Mouse (Mus musculus) c-Kit-negative CD71-positive TER-119-positive erythroid progenitor cells, embryonic 14.5 days (primary cell): Measurements from ENCODE around the gene Serpinb2.
A peak's percentile ranks its signal among the peaks of the same experiment; 100 is the strongest.

Experiments used
- DNase-seq: peaks from one replicate; pipeline ENCODE4 v3.0.0-alpha.2; 2013; ENCODE audit warnings: low read depth, low spot score

Gene Serpinb2

DNA sequence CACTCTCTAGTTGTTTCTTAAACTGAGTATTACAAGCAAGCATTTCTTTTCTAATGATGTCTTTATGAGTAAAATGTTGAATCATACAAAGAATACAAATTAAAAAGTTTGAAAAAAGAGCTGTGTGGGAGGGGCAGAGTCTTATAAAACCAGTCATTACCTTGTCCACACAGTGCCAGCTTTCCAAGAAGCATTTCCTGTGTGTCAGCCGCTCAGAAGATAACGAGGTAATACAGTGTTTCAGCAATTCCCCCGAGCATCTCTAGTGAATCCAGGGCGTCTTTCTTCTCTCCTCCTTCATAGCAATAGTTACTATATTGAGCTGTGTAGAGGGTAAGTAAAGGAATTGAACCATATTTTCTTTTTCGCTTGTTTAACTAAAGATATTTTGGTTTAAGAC, at the start of gene Serpinb2:
Gene Serpinb2 (plus strand): TSS at position 172 of the 400 bp plus-strand sequence.
- no peak for DNase-seq

DNA sequence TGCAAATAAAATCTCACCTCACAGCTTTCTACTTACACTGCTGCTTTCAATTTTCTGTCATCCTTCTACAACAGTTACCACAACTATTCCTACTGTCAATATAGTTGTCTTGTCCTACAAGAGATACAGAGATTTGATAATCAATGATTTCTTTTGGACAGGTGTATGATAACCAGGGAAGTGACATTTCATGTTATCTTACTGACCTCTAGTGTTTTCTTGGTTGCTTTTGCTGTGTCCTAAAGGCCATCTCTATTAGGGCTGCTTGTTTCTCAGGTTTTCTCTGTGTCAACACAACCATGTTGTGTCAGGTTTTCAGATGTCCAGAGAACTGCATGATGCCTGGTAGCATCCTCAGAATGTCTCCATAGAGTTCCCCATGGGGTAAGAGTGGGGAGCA, 31.3 kb upstream of the Serpinb2 start:
- DNase-seq, result no peak

DNA sequence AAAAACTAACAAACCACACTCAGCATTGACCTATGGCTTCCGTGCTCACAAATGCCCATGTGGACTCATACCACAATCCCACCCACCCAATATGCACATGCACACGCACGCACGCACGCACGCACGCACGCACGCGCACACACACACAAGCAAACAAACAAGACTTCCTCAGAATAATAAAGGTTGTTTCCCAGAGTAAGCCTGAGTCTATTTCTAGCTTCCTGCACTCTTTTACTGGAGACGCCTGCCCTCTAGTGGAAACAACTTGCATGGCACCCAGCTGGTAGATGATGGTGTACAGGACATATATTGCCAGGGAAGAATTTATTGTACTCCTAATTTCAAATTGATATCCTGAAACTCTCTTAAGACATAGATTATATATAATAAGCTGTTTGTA, 29.8 kb upstream of the Serpinb2 start:
- DNase-seq, result peak; percentile 11

DNA sequence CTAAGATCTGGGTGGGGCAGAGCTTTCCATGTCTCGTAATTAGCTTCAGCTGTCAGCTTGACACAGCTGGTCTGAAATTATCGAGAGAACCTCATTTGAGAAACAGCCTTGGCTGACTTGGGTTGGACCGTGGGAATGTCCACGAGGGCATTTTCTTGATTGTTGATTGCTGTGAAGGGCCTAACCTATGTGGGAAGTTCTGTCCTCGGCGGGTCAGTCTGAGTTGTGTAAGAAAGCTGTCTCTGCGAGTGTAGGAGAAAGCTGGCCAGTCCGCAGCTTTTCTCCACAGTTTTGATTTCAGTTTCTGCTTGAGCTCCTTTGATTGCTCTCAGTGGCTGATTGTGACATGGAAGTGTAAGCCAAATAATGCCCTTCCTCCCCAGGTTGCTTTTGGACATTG, 21.6 kb upstream of the Serpinb2 start:
- DNase-seq, result no peak

DNA sequence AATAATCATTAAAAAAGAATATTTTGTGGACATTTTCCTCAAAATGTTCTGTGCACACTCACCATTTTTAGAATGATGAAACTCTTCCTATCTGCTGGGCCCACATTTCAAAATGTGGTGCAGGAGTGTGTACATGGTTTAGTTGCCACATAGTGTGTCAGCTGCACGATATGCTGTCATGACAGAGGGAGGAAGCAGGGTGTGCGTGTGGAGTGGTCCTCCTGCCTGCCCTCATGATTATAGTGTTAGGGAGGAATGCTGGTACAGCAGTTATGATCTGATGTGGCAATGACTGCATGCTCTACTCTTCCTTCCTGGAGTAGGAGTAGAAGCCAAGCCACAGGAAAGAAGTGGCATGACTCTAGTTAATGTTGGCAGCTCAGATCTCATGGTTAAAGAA, 14.4 kb upstream of the Serpinb2 start:
- DNase-seq, result no peak

DNA sequence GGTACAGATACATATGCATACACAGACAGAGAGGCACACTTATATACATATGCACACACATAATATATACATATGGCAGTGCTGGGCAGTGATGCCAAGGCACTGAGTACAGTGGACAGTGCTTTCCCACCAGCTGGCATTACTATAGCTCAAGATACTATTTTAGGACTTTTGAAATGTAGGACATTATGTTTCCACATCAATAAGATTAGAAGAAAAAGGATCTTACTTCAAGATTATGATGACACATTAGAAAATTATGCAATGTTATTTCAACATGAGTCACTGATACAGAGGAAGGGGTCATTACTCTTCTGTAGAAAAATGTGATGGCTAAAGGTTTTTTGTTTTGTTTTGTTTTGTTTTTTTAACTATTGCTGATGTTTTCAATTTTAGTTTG, 9.2 kb upstream of the Serpinb2 start:
- no peak for DNase-seq

DNA sequence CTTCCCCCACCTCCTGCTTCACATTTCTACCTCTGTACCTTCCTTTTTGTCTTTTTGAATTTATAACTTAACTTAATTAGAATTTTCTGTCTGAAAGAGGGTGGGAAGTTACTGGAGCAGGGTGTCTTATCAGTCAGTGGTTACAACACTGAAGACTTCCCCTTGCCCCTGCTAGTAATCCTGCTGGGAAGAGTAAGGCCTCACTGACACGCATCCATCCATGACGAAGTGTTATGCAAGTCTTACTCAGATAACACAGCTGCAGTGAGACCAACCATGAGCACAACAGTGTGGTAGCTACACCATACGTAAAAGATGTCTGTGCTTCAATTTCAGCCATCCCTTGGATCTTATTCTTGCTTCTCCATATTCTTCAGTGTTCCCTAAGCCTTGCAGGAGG, 7.9 kb upstream of the Serpinb2 start:
- no peak for DNase-seq

DNA sequence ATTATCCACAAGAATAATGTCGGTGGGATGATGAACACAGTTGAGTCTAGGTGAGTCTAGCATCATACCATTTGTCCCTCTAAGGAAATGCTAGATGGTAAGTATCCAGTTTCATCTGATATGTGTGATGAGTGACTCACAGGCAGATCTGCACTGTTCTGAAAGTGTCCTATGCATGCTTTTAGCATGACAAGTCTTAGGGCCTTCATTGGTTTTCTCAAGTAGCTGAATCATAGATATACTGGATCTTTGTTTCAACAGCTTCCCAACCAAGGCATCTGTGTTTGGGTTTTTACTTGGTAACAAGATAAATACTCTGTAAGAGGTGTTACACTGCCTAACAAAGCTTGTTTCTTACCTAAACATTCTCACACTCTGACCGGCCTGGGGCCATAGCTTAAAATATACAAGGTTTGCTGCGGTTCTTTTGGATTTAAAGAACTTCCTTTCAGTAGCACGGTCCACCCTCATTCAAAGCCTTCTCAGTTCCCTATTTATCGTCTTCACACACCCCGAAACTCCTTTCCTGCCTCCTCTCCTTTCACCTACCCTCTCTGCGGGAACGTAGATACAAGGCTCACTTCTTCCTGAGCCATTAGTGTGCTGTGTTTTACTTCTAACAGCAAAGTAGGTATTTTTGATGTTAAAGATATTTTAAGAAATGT, 5.2 kb upstream of the Serpinb2 start:
- no peak for DNase-seq

DNA sequence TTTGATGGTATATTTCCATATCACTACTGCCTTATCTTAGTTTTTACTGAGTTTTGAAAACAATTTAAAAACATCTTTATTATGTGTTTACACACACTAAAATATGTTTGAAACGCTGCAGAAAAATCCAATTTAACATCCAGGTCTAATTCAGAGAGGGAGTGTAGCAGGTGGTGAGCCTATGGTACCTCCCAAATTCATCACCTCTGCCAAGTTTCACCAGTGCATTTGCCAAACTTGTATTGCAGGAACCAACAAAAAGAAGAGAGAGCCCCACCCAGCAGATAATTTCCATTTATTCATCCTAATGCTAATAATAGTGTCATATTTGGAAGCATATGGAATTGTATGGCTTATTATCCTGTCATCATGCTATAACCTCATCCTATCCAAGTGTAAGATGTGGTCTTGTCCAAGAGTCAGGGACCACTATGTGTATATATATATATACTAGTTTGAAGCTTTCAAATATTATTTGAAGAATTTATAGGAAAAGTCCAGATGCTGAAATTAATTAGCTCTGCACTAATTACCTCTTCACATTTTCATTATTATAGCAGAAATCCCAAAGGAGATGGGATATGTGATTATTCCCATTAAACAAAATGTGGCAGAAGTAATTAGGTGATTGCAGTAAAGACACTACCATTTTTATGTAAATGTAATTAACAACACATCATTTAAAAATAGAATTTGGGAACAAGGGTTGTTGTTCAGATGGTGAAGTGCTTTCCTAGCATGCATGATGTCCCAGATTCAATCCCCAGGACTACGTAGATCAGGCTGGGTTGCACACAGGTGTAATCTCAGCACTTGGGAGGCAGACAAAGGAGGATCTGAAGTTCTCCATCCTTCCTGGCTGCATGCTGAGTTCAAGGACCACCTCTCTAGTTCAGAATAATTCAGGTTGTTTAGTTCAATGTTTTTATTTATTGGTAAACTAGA, 1.2 kb downstream of the Serpinb2 start:
- no peak for DNase-seq

DNA sequence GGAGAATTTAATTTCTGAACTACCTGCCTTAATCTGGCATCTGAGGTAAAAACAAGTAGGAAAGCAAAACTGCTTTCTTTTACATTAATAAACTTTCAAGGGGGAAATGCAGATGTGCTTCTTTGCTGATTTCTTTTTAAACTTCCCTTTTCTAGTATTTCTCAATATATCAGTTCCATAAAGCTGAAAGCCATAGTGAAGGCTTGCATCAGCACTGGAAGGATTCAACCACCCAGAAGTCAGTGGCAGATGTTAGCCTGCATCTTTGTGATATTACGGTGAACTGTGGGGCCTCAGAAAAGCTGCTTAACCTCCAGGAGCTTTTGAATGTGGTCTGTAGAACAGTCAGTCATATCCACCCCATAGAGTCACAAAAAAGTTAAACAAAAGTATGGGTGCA, 2.3 kb downstream of the Serpinb2 start:
- DNase-seq, result no peak

DNA sequence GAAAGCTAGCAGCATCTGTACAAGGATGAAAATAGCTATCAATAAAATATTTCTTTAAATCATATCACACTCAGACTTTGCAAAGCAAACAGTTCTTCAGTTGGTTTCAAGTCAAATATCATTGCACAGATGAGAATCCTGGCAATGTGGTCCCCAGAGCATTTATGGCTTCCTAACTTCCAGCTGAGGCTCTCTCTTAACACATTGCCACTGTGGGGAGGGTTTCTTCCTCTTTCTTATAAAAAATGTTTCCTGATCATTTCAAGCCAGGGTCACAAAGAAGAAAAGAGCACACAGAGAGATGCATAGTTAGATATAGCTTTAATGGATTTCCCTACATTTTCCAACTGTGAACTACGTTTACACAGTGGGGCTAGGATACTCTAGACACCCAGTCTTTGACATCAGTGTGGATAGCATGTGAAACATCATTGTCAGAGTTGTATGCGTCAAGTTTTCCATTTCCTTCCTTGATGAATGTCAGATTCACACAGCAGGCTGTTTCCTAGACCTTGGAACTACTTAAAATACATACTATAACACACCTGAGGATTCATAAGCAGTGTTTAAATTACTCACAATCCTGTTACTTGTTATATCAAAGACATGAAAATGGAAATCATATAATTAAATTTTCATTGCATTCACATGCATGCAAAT, 4.7 kb downstream of the Serpinb2 start:
- no peak for DNase-seq

DNA sequence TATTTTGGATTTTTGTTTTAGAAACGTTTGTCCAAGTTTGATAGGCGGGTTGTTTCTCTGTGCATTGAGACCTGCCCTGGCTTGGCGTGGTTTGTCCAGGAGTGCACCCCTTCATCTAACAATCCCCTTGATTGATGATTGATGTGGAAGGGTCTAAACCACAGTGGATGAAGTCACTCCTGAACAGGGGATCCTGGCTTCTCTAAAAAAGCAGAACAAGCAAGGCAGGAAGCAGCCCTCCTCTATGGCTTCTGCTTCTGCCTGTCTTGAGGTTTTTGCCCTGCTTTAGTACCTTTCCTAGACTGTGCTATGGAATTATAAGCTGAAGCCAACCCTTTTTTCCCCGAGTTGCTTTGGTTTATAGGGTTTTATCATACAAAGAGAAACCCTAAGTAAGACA, 14.4 kb downstream of the Serpinb2 start:
- DNase-seq, result no peak

DNA sequence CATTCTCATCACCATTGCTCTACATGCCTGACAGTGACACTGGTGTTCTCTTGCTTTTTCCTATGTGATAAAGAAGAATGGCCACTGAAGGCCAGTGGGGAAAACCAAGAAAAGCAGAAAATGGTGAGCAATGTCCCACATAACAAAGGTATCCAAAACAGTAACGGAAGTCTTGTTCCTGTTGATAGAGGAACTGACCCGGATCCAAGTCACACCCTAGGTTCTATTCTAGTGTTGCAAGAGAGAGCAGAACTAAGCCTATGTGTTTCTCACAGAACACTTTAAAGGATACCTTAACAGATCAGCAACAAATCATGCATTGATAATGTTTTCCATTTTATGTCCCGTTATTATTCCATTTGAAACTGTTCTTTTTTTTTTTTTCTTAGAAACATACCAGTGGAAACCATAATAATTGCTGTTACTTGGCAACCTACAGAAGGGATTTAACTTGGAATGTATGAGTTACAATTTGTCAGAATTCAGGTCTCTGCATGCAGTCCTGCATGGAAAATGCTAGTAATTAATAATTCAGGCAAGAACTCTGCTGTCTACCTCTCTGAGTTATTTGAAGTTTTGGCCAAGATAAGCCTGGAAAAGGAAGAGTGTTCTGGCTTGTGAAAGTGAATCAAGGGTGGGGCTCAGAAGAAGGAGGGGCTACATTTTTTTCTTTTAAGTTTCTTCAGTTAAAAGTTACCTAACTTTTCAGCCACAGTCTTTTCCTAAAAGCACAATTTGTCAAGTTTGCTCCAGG, 17.3 kb downstream of the Serpinb2 start:
- DNase-seq, result no peak

DNA sequence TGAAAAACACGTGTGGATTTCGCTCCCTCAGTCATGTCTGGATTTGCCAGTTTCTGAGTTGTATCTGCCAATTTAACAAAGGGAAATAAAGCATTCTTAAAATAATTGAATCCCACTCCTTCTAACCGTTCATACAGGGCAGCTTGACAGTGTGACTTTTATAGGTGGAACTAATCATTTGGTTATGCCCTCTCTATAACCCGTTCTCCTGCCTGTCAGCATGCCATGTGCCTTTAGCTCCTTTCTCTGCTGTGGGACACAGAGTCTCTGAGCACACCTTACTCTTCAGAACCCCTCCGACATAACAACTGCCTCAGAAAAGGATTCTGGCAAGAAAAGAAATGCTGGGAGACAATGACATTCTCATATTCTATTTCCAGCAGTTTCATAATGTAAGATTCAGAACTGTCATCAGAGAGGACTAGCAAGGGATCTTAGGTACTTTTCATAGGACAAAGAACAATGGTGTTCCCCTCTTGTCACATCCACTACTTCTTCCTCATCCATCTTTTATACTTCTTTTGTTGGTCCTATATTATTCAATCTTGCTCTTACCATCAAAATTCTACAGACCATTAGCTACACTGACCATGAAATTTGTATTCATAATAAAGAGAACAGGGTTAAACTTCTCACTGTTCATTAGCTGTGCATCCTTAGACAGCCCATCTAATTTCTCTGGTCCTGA, 18.3 kb downstream of the Serpinb2 start:
- DNase-seq, result no peak

DNA sequence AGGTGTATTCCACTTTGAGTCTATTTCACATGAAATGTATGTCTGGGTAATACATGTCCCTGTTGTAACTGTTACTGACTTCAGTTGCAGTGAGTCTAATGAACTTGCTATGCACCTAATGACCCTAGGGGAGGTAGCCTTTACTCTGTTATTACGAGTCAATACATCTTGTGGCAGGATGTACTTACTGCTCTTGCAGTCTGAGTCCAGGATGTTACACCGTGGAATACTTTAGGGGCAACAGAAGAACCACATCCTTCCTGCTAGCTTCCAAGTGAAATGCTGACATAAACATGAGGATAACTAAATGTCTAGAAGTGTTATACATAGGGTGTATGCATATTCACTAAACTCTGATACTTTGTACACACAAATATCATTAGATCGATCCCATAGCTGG, 22.5 kb downstream of the Serpinb2 start:
- no peak for DNase-seq

DNA sequence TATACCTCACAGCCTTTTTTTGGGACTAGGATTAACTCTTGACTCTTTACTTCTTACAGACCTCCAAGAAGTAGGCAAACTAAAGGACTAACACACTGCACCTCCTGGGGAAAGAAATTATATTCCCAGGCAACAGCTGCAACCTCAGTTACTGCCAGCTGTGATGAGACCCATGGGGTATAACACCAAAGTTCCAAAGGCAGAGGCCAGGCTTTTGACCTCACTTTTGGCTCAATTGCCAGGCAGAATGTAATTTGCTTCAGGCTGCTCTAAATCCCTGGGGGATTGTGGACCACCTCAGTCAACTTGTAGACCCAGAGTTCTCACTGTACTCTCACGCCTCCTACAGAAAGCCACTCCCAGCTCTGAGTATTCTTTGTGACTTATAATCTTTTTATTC, 26.2 kb downstream of the Serpinb2 start:
- no peak for DNase-seq

DNA sequence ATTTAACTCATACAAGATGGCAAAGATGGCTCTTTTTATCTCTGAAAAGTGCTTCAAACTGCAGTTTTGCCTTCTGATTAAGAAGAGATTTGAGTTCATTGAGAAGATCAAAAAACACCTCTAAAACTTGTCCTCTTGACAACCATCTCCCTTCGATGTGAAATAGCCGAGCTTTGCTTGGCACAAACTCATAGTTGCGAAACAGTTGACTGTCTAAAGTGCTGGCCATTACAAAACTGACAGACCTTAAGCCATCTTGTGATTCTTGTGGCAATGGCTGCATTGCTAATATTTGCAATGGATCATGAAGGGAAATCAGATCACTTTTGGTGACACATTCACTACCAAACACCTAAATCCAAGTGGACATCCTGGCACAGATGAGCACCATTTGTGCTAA, 48.3 kb downstream of the Serpinb2 start:
- no peak for DNase-seq

DNA sequence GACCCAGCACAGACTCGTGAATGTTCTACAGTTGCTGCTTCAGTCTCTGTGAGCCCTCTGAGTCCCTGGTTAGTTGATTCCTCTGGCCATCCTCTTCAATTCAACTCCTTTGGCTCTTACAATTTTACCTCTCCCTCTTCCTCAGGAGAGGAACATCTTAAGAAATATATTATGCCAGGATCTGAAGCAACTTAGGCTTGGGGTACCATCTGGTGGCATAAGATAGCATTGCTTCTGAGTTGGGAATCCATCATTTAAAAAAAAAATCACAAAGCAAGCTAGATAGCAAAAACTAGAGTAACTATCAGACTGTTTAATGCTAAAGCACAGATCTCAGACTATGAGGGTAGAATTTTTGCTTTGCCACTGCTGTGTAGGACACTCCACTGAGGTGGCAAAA, 50.9 kb downstream of the Serpinb2 start:
- no peak for DNase-seq

DNA sequence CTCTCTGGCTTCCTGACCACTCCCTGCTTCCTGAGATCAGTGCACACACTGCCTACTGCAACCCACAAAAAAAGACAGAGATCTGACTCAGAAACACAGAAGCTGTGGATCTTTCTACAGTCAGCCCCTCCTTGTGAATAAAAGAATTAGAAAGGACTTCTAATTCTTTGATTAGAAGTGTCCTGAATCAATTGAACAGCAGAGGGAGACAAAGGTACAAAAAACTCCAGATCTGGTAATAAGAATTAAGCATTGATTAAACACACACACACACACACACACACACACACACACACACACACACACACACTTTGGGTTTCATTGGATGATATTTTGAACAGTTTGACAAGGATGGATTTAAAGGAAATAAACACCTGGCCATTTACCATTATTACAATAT, 54.4 kb downstream of the Serpinb2 start:
- DNase-seq, result no peak

DNA sequence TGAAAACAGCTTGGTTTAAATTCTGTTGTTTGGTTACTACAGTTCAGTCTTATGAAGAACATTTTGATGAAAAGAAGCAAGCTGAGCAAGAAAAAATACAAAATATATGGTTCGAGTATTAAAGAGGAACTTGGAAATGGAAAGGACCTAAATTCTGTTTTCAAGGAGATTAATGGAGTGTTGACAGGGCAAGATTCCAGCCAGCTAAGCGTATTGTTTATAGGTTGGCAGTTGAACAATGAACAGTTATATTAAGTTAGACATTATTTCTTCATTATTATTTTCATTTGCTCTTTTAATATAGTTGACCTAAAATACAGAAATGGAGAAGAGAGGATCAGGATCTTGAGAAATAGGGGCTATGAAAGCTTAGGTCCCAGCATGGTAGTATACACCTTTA, 64.9 kb downstream of the Serpinb2 start:
- DNase-seq, result no peak

DNA sequence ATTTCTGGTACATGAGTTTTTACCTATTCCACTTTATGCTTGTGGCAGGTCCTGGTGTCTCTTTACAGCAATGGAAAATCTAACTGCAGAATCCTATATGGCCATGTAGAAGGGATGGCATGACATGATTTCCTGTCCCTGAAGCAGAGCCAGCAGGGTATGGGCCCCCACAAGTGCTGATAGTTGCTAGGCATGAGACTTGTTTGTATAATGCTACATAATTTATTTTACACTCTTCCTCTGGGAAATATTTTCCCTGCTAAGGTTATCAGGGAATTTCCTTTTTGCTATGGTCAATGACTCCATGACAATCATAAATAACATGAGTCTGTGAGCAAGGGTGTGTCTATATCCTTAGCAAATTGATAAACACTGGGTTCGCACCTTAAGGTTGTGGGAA, 66.3 kb downstream of the Serpinb2 start:
- DNase-seq, result no peak
